Mouse (Mus musculus) ovary, adult 2 months (tissue): ENCODE data around the gene Vmn2r43. TPM values are rescaled to one million over a fixed set of nuclear protein-coding genes. Genes with fewer than 3 reads are reported as not detected.

ENCODE experiments used
- polyA plus RNA-seq: library from polyadenylated mRNA; depleted of rRNA; stranded (reverse); fragments of >200 nt; gene quantifications from 2 replicates; pipeline ENCODE4 v1.2.3, GENCODE M21; 2012; rRNA removed

Vmn2r43 gene
- not detected in 2 replicates for polyA plus RNA-seq

DNA sequence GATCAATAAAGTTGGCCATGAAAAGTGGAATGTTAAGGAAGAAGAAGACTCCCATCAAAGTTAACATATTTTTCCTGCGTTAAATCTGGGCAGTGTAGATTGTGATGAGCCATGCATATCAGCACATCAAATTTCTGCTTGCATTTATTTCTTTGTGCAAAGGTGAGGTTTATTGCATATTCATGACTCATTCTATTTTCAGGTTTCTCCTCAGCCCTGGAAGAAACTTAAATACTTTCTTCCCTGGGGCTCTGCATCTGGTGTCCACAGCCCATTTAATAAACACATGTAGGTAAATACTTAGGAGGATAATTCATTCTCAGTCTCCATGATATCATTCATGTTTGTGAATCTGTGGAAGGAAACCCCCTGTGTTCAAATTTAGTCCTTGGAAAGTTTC, at the start of gene Vmn2r43:
Gene Vmn2r43 (minus strand): TSS at position 101 of the 400 bp plus-strand sequence.

DNA sequence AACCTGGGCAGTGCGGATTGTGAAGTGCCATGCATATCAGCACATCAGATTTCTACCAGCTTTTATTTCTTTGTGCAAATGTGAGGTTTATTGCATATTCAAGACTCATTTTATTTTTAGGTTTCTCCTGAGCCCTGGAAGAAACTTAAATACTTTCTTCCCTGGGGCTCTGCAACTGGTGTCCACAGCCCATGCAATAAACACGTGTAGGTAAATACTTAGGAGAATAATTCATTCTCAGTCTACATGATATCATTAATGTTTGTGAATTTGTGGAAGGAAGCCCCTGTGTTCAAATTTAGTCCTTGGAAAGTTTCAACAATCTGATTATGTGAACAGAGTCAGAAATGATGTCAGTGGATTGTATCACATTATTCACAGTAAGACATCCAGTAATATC, 60.2 kb downstream of the Vmn2r43 start, which contains the start of gene Vmn2r42:
Gene Vmn2r42 (minus strand): TSS at position 101 of the 400 bp plus-strand sequence.

Other genes starting within 250 kb of the Vmn2r43 start
- gene Vmn2r41, start 98.9 kb downstream of the Vmn2r43 start, polyA plus RNA-seq, result not detected in 2 replicates
- gene Vmn2r42, start 60.3 kb downstream of the Vmn2r43 start, polyA plus RNA-seq, result not detected in 2 replicates
- gene Vmn2r44, start 122.7 kb upstream of the Vmn2r43 start, polyA plus RNA-seq, result not detected in 2 replicates
- not detected in 2 replicates for gene Vmn2r45, start 228.5 kb upstream of the Vmn2r43 start, polyA plus RNA-seq